Mouse (Mus musculus) retina, embryonic 14.5 days (tissue): ENCODE data around the gene Slc9a8.
"Not testable (repeated sequence)": the region's sequence is repeated elsewhere in the genome, so short reads cannot be mapped to it uniquely, and the experiment has no call there.

Source experiments
- DNase-seq: peaks from one replicate; pipeline ENCODE4 v3.0.0-alpha.2; 2015; ENCODE audit warnings: low spot score

The Slc9a8 gene

DNA sequence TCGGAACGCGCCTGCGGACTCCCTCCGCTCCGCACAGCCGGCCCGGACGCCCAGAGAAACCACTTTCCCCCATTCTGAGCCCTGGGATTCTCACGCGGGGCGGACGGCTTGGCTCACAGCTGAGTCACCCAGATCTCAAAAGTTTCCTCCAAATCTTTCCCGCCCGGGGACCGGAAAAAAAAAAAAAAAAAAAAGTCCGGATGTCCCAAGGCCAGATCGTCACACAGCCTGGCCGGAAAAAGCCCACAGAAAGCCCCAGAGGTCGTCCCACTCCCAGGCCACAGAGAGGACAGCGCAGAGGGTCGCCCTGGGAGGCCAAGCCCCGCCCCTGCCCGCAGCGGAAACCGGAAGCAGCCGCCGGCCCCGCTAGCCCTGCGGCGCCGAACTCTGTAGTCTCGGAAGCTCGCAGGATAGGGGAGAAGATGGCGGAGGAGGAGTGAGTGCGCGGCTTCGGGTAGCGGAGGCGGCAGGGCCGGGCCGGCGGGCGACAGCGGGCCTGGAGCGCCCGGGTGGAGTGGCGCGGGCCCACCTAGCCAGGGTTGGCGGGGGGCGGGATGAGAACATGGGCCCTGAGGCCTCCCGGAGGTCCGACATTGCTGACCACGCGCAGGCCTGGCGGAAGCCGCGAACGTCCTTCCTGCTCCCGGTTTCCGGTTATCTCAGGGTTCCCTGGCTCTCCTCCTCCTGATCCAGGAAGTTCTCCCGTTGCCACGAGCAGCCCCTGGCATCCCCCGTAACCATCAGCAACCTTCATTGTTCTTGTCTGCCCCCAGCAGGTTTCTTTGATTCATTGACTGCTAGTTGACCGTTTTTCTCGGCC is at the start of gene Slc9a8:
Slc9a8 (plus strand) TSS at position 383 of the 820 bp plus-strand sequence.
- peak; percentile 96 for DNase-seq

DNA sequence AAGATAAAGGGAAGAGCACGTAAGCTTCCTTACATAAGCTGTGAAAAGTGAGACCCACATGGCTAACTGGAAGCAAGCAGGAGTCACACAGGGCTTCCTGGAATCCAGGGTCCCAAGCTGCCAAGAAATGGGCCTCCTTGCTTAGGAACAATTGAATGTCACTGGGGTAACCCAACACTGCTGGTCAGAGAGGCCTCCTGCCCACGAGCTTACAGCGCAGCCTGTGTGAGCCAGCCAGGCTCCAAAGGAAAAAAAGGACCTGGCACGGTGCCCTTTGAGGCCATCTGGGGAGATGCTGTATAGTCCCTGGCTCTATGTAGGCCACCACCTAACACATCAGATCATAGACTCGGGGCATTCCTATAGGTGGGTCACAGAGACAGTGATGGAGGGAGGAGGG is 48.2 kb upstream of the Slc9a8 start:
- no peak for DNase-seq

DNA sequence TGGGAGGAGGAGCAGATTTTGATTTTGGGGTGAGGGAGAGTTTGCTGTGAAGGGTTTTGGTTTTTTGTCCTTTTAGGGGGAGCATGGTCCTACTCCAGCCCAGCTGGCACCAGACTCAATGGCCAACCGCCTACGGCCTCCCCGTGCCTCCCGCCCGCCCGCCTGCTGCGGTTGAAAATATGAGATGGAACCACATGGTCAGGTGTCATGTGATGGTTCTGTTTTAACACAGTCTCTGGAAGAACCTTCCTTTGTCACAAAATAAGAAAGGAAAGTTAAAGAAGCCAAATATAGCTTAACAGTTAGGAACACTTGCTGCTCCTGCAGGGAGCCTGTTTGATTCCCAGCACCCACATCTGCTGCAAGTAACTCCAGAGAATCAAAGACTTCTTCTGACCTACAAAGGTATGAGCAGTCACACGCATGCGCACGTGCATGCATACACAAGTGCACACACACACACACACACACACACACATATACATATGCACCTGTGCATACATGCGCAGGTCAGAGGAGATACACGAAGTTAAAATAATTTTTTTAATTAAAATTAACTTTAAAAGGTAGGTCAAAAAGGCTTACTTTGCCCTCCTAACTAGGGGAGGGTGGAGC is 47.2 kb upstream of the Slc9a8 start:
- DNase-seq: no peak

DNA sequence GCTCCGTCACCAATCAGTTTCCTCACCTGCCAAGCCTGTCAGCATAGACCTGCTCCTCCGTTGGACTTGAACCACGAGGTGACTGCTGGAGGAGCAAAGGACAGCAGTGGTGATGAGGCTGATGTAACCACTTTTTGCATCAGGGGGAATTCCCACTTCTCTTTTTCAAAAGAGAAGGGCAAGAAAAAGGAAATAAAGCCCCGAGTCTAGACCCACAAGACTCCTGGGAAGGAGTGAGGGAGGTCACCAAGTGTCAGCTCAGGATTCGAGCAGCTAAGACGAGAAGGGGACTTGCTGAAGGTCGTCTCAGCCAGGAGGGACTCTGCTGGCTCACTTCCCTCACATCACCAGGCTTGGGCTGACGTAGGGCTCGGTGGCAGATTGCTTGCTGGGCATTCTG is 46.4 kb upstream of the Slc9a8 start:
- DNase-seq: no peak

DNA sequence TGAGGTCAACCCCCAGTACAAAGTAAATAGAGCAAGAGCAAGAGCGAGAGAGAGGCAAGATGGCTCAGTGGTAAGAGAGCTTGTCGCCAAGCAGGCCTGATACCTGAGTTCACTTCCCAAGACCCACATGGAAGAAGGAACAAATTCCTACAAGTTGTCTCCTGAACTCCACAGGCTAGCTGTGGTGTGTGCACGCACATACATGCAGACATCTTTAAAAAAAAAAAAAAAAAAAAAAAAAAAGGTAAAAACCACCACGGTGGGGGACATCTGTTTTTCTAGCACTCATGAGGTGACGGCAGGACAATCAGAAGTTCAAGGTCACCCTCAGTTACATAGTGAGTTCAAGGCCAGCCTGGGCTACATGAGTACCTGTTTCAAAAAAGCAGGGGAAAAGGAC is 45.8 kb upstream of the Slc9a8 start:
- DNase-seq: no peak

DNA sequence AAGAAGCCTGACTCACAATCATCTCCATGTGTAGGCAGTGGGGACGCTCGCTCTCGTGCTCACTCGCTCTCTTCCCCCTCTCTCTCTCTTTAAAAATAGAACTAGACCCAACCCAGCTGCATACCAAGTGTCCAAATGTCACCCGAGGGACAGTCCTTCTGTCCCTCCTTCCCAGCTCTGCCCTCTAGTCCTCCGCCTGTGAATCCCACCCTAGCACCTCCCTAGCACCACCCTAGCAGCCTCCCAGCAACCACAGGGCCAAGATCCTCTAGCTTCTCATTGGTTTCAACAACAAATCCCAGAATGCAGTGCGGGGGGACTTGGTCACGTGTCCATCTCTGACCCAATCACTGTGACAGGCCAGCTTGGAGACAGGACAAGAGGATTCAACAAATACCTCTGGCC is 45.4 kb upstream of the Slc9a8 start:
- peak; percentile 32 for DNase-seq

DNA sequence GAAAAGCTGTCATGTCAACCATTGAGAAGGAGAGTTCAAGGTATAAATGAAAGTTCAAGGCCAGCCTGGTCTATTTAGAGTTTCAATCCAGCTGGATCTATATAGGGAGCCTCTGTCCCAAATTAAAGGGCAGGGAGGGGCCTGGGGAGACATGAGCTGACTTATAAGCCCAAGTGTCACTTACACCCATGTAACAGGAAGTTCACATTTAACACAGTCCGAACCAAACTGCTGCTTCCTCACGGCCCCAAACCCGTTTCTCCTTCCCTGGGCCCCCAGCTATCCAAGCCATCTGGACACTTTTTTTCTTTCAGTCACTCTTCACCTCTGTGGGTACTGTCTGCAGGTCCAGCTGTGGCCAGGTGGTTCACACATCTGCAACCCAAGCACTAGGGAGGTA is 43.8 kb upstream of the Slc9a8 start:
- no peak for DNase-seq

DNA sequence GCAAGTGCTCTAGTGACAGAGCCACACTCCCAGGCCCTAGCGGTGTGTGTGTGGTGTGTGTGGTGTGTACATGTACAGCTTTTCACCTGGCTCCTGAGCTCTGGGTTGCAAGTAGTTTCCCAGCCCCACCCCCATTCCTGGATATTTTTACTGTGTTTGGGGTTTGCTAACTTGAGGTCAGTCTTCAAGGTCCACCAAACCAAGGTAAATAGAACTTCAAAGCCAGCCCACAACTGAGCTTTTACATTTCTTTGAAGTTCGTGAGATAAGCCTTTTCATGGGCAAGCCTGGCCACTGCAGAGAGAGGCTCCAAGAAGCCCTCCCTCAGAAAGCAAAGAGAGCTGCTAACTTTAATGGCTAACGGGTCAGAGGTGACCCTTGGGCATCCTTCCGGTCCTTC is 42.5 kb upstream of the Slc9a8 start:
- DNase-seq: no peak

DNA sequence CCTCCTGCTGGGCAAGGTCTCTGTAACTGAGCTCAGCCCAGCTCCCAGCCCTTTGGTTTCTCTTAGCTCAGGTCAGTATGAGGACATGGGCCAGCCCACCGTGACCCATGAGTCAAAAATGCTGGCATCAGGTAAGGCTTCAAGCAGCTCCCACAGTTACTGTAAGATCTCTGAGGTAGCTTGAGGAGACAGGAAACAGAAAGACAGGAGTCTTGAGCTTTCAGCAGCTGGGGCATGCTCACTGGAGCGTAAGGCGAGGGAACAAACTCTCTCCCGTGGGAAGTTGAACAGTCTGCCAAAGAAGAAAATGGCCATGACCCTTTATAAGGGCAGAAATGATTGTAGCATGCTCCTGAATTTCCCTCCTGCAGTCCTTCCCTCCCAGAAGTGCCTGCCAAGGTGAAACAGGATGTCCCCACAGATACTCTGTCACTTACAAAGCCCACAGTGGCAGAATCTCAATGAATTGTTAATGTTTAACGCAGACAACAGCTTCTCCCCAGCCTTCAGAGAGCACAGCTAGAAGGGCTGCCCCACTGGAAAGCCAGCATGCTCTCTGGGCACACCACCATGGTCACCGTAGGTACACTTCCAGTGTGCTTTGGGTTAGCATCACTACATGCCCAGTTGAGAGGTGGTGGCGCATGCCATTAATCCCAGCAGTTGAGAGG is 40.8 kb upstream of the Slc9a8 start:
- DNase-seq: peak; percentile 29

DNA sequence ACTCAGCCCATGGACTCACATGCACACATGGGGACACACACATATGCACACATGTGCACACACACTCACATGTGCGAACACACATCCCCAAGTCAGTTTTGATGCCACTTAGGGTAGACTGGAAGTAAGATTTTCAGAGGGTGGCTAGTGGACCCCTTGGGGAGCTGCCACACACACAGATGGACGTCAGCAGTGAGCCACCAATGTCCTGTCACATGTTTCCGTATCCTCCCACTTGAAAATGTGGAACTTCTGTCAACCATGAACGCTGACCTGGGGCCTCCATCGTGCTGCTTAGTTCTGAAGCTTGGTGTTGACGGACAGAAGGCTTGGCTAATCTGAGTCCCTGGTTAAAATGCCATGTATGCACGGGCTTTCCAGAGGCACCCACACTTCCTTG is 39.9 kb upstream of the Slc9a8 start:
- DNase-seq: no peak

DNA sequence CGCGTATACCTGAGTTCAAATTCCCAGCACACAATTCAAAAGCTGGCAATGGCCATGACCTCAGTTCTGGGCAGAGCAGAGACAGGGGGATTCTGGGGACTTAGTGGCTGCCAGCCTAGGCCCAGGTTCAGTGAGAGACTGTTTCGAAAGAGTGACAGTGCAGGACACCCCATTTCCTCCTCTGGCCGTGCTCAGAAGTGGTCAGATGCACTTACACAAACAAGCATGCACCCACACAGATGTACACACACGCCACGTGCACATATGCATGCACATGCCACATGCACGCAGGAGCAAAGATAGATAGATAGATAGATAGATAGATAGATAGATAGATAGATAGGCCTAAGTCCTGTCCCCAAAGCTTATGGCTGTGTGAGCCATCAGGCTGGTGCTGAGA is 39.1 kb upstream of the Slc9a8 start:
- no peak for DNase-seq

DNA sequence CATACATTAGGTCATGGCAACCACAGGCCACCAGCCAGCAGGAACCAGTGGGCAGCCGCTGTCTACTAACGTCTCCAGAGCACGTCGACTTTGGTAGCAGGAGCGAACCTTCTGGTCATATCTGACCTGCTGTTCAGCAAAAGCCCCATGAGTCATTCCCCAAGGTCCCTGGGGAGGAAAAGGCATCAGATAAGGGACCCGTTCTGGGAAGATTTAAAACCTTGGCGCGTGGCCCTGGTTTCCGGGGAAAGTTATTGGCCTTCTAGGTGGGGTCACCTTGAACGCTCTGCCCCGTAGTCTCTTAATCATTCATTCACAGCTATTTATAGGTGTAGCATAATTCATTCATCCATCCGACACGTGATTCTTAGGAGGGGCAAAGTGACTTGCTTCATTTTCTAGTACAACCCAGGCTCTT is 37.8 kb upstream of the Slc9a8 start:
- no peak for DNase-seq

DNA sequence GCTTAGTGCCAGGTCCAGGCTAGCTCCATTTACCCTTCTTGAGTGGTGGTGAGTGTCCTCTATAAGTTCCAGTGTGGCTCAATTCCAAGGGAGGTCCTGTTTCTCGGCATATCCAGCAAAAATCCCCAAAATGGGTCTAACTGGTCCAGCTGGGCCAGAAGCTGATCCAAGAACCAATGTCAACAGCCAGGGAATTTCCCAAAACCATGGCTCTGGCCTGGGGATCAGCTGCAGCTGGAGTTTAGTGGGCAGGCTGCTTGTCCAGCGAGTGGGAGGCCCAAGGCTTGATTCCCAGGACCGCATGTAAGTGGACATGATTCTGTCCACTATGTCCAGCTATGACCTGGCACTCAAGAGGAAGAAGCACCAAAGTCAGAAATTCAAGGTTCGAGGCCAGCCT is 35.1 kb upstream of the Slc9a8 start:
- DNase-seq: no peak

DNA sequence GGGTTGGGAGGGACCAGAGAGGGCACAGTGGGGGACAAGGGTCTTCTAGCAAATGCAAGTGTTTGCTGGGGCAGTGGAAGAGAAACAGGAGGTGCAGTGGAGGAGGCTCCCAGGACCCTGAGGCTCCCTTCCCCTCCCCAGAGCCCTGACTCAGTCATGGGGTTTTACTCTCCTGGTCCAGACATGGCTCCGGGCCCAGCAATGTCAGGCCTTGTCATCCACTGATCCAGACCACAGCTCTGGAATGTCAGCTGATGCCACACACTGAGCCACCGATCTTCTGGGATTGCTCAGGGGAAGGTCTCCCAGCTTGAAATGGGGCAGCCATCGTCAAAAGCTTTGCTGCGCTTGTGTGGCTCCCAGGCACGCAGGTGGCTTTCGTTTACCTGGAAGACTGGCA is 34.5 kb upstream of the Slc9a8 start:
- DNase-seq: no peak

DNA sequence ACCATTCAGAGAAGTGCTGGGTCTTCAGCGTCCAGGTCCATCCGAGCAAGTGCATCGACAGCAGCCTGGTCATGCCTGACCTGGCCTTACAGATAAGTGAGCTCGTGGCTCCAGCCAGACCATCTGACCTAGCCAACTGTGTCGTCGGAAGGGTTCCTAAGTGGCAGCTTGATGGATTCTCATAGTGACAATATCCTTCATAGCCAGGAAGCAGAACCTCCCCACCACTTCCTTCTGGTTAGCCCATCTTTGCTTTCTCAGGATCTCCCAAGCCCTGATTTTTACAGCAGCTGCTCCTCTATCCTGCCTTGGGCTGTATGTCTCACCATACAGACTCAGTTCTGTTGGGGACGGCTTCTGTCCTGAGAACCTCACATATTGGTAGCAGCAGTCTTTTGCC is 27.1 kb upstream of the Slc9a8 start:
- DNase-seq: no peak

DNA sequence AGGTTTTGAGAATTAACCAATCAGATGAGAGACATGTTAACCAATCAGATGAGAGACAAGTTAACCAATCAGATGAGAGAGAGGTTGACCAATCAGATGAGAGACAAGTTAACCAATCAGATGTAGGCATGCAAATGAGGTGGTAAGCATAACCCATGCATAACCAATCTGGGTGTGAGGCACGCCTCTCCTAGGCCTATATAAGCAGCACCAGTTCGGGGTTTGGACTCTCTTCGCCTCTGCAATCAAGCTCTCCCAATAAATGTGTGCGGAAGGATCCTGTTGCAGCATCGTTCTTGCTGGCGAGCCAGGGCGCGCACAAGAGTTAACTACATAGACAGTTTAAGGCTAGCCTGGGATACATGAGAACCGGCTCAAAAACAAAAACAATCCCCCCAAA is 25.1 kb upstream of the Slc9a8 start:
- DNase-seq: not testable (repeated sequence)

DNA sequence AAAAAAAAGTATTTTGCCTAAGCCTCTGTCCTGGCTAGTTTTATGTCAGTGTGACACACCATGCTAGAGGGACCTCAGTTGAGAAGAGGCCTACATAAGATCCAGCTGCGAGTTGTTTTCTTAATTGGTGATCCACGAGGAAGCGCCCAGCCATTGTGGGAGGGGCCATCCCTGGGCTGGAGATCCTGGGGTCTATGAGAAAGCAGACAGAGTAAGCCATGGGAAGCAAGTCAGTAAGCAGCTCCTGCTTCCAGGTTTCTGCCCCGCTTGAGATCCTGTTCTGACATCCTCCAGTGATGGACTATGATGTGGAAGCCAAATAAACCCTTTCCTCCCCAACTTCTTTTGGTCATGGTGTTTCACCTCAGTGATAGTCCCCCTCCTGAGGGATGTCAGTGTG is 22.5 kb upstream of the Slc9a8 start:
- no peak for DNase-seq

DNA sequence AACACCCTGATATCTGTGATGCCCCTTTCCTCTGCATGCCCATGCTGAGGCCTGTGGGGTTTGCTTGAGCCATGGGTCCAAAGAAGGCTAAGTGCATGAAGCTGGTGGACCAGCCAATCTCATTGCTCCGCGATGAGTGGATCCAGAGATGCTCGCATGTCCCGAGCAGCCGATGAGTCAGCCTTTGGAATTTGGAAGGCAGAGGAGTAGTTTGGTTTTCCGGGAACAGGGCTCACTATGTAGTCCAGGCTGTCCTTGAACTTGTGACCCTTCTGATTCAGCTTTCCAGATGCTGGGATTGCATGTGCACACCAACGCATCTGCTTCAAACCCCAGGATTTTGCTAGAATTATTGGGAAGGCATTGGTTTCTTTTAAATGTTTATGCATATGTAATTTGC is 21.9 kb upstream of the Slc9a8 start:
- no peak for DNase-seq

DNA sequence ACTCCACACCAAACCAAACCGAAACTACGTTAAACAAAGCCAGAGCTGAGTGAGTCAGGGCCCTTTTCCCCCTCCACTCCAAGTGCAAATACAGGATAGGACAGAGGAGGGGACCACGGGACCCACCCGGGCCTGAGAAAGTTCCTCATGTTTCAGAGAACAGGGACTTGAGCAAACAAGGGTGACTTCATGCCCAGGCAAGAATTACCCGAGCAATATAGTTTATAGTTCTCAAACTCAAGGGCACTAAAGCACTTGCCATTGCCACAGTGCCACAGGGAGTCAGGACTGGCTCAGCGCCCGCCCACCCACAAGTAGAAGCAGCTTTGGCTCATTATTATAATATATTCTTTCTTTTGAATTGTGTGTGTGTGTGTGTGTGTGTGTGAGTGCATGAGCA is 18.4 kb upstream of the Slc9a8 start:
- DNase-seq: no peak

DNA sequence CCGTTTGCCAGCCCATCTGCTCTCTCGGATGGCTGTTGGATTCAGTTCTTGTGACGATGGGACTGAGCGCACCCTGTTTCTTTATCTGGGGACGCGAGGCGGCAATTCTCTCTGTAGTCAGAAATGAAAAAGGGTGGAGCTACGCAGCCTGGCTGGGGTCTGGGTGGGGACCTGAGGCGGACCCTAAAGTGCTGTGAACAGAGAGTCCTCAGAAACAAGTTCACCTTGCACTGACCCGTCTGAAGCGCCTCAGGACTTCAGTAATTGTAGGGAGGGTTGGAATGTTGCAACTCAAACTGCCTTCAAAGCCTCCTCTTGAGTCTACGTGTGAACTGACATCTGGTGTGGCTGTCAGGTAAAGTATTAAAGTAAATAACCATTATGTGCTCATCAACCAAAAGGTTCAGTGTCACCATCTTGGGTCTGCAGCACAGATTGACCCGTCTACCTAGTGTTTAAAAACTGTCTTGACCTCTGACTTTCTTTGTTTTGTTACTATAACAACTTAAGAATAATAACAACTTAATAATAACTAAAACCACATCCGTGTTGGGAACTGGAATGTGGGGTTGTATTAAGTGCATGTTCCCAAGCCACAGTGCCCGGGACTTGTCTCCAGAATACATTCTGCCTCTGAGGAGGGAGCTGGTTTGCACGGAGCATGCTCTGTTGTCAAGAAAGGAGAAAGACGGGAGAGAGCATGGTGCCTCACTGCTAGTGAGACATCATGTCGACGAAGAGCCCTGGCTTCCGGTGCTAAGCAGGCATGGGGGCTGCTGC is 16.2 kb upstream of the Slc9a8 start:
- no peak for DNase-seq

DNA sequence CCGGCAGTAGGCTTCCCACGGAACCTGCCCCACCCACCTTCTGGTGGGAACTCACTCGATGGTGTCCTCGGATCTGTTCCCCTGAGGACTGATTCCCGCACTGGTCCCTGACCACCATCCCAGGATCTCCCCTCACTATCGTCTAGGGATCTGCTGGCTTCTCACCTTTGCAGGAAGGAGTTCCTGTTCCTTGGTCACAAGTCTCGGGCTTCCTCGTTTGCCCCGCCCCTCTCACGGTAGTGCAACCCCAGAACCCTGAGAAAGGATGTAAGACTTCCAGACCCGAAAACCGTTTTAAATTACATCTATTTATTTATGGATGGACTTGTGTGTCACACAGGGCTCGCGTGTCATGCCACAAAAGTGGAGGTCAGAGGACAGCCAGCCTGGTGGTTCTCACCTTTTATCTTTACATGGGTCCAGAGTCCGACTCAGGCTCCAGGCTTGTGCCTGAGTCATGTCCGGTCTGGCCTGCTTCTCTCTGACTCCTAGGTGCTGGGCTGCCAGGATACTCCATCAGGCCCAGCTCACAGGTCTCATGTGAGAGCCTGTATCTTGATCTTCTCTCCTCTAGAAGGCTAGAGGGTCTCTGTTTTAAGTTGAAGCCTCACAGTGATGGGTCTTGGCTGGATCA is 14.1 kb upstream of the Slc9a8 start:
- DNase-seq: no peak

DNA sequence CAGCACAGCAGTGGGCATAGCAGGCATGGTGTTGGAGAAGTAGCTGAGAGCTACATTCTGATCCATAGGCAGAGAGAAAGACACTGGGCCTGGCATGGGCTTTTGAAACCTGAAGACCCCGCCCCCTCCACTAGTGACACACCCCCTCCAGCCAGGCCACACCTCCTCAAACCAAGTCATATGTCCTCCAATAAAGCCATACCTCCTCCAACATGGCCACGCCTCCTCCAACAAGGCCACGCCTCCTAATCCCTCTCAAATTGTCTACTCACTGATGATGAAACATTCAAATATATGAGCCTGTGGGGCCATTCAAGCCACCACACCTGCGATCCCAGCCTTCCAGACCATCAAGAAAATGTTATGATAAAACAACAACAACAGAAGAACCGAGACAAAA is 7.1 kb upstream of the Slc9a8 start:
- no peak for DNase-seq
